In genomic region chr2:162998528-162999230, GRCm38 (mm10) we compare ENCODE assay signal across 9 mouse cellular contexts. TPM values are rescaled to one million over a fixed set of nuclear protein-coding genes. Genes with fewer than 3 reads are reported as not detected.
DNase-seq lines count a peak whose midpoint lies in the region; ATAC-seq lines count a peak whose summit lies in the region.
"Had no signal": no experiment of that assay in that cellular context is flagged by ENCODE, and none has a peak within 500 bp of the region (broad histone marks: within the 10 kb centered on the region; RNA-seq: fewer than 3 reads in every experiment).

No protein-coding gene starts in this region.

- H3K9ac ChIP-seq in forebrain, embryonic 15.5 days (replicated peaks): no peak overlapping the region
- no peak overlapping the region for H3K9ac ChIP-seq in hindbrain, embryonic 12.5 days

- H3K27ac ChIP-seq in forebrain, embryonic 15.5 days (replicated peaks): no peak overlapping the region
- no peak overlapping the region for H3K27ac ChIP-seq in hindbrain, embryonic 12.5 days

- peak; percentile 73 for ATAC-seq in forebrain, embryonic 15.5 days (replicated peaks)
- ATAC-seq in hindbrain, embryonic 12.5 days (ENCODE audit: low FRiP score): peak; percentile 56

- no peaks in the 10 kb centered on the region for H3K27me3 ChIP-seq in forebrain, embryonic 15.5 days
- 0 out of 2 replicates have a peak, but pooled peaks cover 3% of the 10 kb centered on the region for H3K27me3 ChIP-seq in hindbrain, embryonic 12.5 days

- WGBS in forebrain, embryonic 15.5 days: 36% methylated on average over 18 of the region's 18 CpGs
- WGBS in hindbrain, embryonic 12.5 days: 29% methylated on average over 18 of the region's 18 CpGs

- no peaks in the 10 kb centered on the region for H3K9me3 ChIP-seq in forebrain, embryonic 15.5 days
- no peaks in the 10 kb centered on the region for H3K9me3 ChIP-seq in hindbrain, embryonic 12.5 days (replicated peaks)

- no peak overlapping the region for H3K4me3 ChIP-seq in forebrain, embryonic 15.5 days
- H3K4me3 ChIP-seq in hindbrain, embryonic 12.5 days: peak overlapping the region; percentile 12
- H3K4me3 ChIP-seq: myocyte had no signal

- H3K4me2 ChIP-seq in forebrain, embryonic 15.5 days (replicated peaks): peak overlapping the region; percentile 15; the same call in 1 of the 2 replicates
- H3K4me2 ChIP-seq in hindbrain, embryonic 12.5 days (replicated peaks): peak overlapping the region; percentile 39

- H3K36me3 ChIP-seq in forebrain, embryonic 15.5 days: no peaks in the 10 kb centered on the region
- H3K36me3 ChIP-seq in hindbrain, embryonic 12.5 days: no peaks in the 10 kb centered on the region

- H3K4me1 ChIP-seq in forebrain, embryonic 15.5 days: 0 out of 2 replicates have a peak, but pooled peaks cover 6% of the 10 kb centered on the region
- H3K4me1 ChIP-seq in hindbrain, embryonic 12.5 days: peaks cover 5% of the 10 kb centered on the region; the same call in 1 of the 2 replicates

- DNase-seq in gastrocnemius, adult 18-20 months (ENCODE audit: low spot score): peak; percentile 56
- no peak for DNase-seq in gastrocnemius, postnatal 25 days
- DNase-seq in cerebellum, adult 11-12 months: peak; percentile 34
- peak; percentile 41 for DNase-seq in left cerebral cortex, adult 11 months (ENCODE audit: low spot score)
- peak; percentile 83 for DNase-seq in lung, postnatal 36 days
- peak; percentile 74 for DNase-seq in retina, postnatal 7 days (ENCODE audit: low read depth, low spot score)

RNA-seq across cellular contexts. Expression of gene Sgk2, which starts 11.5 kb away (rescaled TPM):
- not detected for total RNA-seq in gastrocnemius, adult 18-20 months (2021)
- not detected for total RNA-seq in gastrocnemius, postnatal 25 days (2021)
- polyA plus RNA-seq in forebrain, embryonic 15.5 days (2015; fragmentation: Nextera tagmentation; extraction: Ambion mirVana): 0.32 TPM in 1 of 2 replicates, not detected in the other
- not detected in 2 replicates for polyA plus RNA-seq in hindbrain, embryonic 12.5 days (2016; fragmentation: Nextera tagmentation; extraction: Ambion mirVana)
- polyA plus RNA-seq: myocyte had no signal

RNA-seq across cellular contexts. Expression of gene Ift52, which starts 18.5 kb away (rescaled TPM):
- 10 to 100 TPM; 15.7 to 16.7 TPM for total RNA-seq in gastrocnemius, adult 18-20 months (2021)
- 10 to 100 TPM; 10.6 to 12.6 TPM for total RNA-seq in gastrocnemius, postnatal 25 days (2021)
- 38.4 and 40.2 TPM in 2 replicates for polyA plus RNA-seq in forebrain, embryonic 15.5 days (2015; fragmentation: Nextera tagmentation; extraction: Ambion mirVana)
- polyA plus RNA-seq in hindbrain, embryonic 12.5 days (2016; fragmentation: Nextera tagmentation; extraction: Ambion mirVana): 48.9 and 52.7 TPM in 2 replicates

RNA-seq across cellular contexts. Expression of gene L3mbtl1, which starts 55.4 kb away (rescaled TPM):
- not detected for total RNA-seq in gastrocnemius, adult 18-20 months (2021)
- total RNA-seq in gastrocnemius, postnatal 25 days (2021): under 1 TPM in 1 of 2 experiments, not detected in 1; 0.13 TPM
- 0.86 and 1.3 TPM in 2 replicates for polyA plus RNA-seq in forebrain, embryonic 15.5 days (2015; fragmentation: Nextera tagmentation; extraction: Ambion mirVana)
- polyA plus RNA-seq in hindbrain, embryonic 12.5 days (2016; fragmentation: Nextera tagmentation; extraction: Ambion mirVana): 0.20 and 0.41 TPM in 2 replicates
- polyA plus RNA-seq: myocyte had no signal

RNA-seq across cellular contexts. Expression of gene Mybl2, which starts 55.8 kb away (rescaled TPM):
- total RNA-seq in gastrocnemius, adult 18-20 months (2021): under 1 TPM; 0.12 to 0.25 TPM
- under 1 TPM; 0.56 to 0.70 TPM for total RNA-seq in gastrocnemius, postnatal 25 days (2021)
- 11.8 and 14.3 TPM in 2 replicates for polyA plus RNA-seq in forebrain, embryonic 15.5 days (2015; fragmentation: Nextera tagmentation; extraction: Ambion mirVana)
- 16.4 and 23.3 TPM in 2 replicates for polyA plus RNA-seq in hindbrain, embryonic 12.5 days (2016; fragmentation: Nextera tagmentation; extraction: Ambion mirVana)
